10 mouse cellular contexts compared by ENCODE assay signal in the genomic region with DNA sequence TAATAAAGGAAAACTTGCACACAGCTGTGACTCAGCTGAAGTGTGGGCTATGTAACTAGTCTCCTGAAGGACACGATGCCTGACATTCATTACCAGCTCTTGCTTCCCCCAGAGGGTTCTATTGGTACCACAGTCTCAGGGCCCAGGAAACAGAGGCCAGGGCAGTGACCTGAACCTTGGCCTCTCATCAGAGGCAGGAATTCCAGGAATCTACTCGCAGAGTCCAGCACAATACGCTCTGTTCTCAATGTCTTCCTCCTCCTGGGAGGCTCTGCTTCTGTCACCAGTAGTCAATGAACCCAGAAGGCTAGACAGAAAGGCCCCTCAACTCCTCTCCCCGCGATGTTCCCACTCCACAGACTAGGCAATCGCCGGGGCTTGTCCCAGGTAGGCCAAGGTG.
DNase-seq lines count a peak whose midpoint lies in the region; ATAC-seq and TF ChIP-seq lines count a peak whose summit lies in the region.
"Had no signal": no experiment of that assay in that cellular context is flagged by ENCODE, and none has a peak within 500 bp of the region (broad histone marks: within the 10 kb centered on the region; RNA-seq: fewer than 3 reads in every experiment).

No protein-coding gene starts in this region.

- no peak overlapping the region for H3K4me3 ChIP-seq in layer of hippocampus, adult 2 months
- no peak overlapping the region for H3K4me3 ChIP-seq in kidney, postnatal 0 days (replicated peaks; ENCODE audit: low read depth, low read length)
- H3K4me3 ChIP-seq: limb, embryonic 15.5 days had no signal

- no peak overlapping the region for H3K9ac ChIP-seq in kidney, postnatal 0 days (ENCODE audit: low read depth, low read length)
- H3K9ac ChIP-seq: limb, embryonic 15.5 days had no signal

- peak; percentile 47 for TF ChIP-seq CTCF in layer of hippocampus, adult 2 months (conservative IDR thresholded peaks at IDR 0.05)
- no peak; the same call in 1 of the 2 replicates for TF ChIP-seq CTCF in kidney, postnatal 0 days (IDR thresholded peaks at IDR 0.05; ENCODE audit: low read depth)

- peaks cover 6% of the 10 kb centered on the region for H3K4me1 ChIP-seq in kidney, postnatal 0 days (replicated peaks; ENCODE audit: insufficient read depth, low read length)

- ATAC-seq in kidney, postnatal 0 days (replicated peaks; ENCODE audit: low FRiP score, low read depth) = peak; percentile 82

- H3K4me2 ChIP-seq in kidney, postnatal 0 days (ENCODE audit: low read length) = no peak overlapping the region
- H3K4me2 ChIP-seq: limb, embryonic 15.5 days had no signal

- peak overlapping the region; percentile 32; the same call in 1 of the 2 replicates for H3K27ac ChIP-seq in layer of hippocampus, adult 2 months
- H3K27ac ChIP-seq in kidney, postnatal 0 days = no peak overlapping the region
- H3K27ac ChIP-seq: limb, embryonic 15.5 days had no signal

- no peak for DNase-seq in layer of hippocampus, adult 2 months (ENCODE audit: low spot score in 2 of 2)
- DNase-seq in layer of hippocampus, postnatal 25 days (ENCODE audit: extremely low spot score in 1 of 2, low spot score in 1 of 2) = no peak
- peak; percentile 64 for DNase-seq in embryo, embryonic 9.5 days (ENCODE audit: extremely low spot score)
- peak; percentile 80 for DNase-seq in kidney, postnatal 0 days (ENCODE audit: low spot score)
- peak; percentile 57 for DNase-seq in retina, postnatal 1 day
- no peak for DNase-seq in thymus, postnatal 0 days (ENCODE audit: low spot score)
- DNase-seq in left cerebral cortex, adult 9 months (ENCODE audit: low spot score in 2 of 2) = no peak
- DNase-seq: cerebellum, postnatal 14 days had no signal

- no peaks in the 10 kb centered on the region for H3K27me3 ChIP-seq in kidney, postnatal 0 days (ENCODE audit: insufficient read depth, low read length)
- H3K27me3 ChIP-seq: CH12.LX; limb, embryonic 15.5 days had no signal

- 40% methylated on average over 7 of the region's 7 CpGs for WGBS in kidney, postnatal 0 days

- H3K36me3 ChIP-seq in kidney, postnatal 0 days (ENCODE audit: insufficient read depth, low read length) = no peaks in the 10 kb centered on the region
- H3K36me3 ChIP-seq: limb, embryonic 15.5 days had no signal

- no peaks in the 10 kb centered on the region for H3K9me3 ChIP-seq in kidney, postnatal 0 days (replicated peaks; ENCODE audit: low read length)
- H3K9me3 ChIP-seq: limb, embryonic 15.5 days had no signal

Comparison
In these comparisons a context has a peak if more than half of its experiments do, and no peak if none do; other contexts are left out.
1. DNase-seq: peak in embryo, embryonic 9.5 days (single experiment), kidney, postnatal 0 days (single experiment) and retina, postnatal 1 day (single experiment); none in layer of hippocampus, adult 2 months (0 of 2), layer of hippocampus, postnatal 25 days (0 of 2), thymus, postnatal 0 days (single experiment) and left cerebral cortex, adult 9 months (0 of 2).